Mouse (Mus musculus): ENCODE measurements around the gene Chrm5.

GRCm38 (mm10) chr2:112454125-112454861 is 26.3 kb downstream of the Chrm5 start:
- no peak for TF ChIP-seq CTCF (IDR thresholded peaks at IDR 0.05; ENCODE audit: low read depth, low read length)
- TF ChIP-seq POLR2A (IDR thresholded peaks at IDR 0.05; ENCODE audit: extremely low read depth, insufficient read depth, low read length) = no peak
